In genomic region chr8:123849352-123849751, GRCm38 (mm10) we compare ENCODE assay signal across 25 mouse cellular contexts. TPM values are rescaled to one million over a fixed set of nuclear protein-coding genes. Genes with fewer than 3 reads are reported as not detected.
DNase-seq lines count a peak whose midpoint lies in the region; ATAC-seq and TF ChIP-seq lines count a peak whose summit lies in the region.
"Had no signal": no experiment of that assay in that cellular context is flagged by ENCODE, and none has a peak within 500 bp of the region (broad histone marks: within the 10 kb centered on the region; RNA-seq: fewer than 3 reads in every experiment).

No protein-coding gene starts in this region.

- peaks cover 16% of the 10 kb centered on the region for H3K36me3 ChIP-seq in E14TG2a.4 (ENCODE audit: insufficient read depth, low read length)
- H3K36me3 ChIP-seq: embryonic facial prominence, embryonic 13.5 days; hindbrain, embryonic 15.5 days had no signal

- peak overlapping the region; percentile 90 for H3K4me3 ChIP-seq in E14TG2a.4 (replicated peaks; ENCODE audit: low read length)
- no peak overlapping the region for H3K4me3 ChIP-seq in embryonic fibroblast, embryonic 13.5 days (ENCODE audit: insufficient read depth, low read length)
- H3K4me3 ChIP-seq: embryonic facial prominence, embryonic 13.5 days; forebrain, embryonic 13.5 days; gastrocnemius, adult 2 months; heart, embryonic 13.5 days; hindbrain, embryonic 15.5 days had no signal

- CTCF ChIA-PET in Patski (lab: Charles Lee), result no interaction called here

- H3K9me3 ChIP-seq in E14TG2a.4 (ENCODE audit: low read length), result no peaks in the 10 kb centered on the region
- H3K9me3 ChIP-seq: embryonic facial prominence, embryonic 13.5 days; forebrain, embryonic 13.5 days; heart, embryonic 13.5 days; hindbrain, embryonic 15.5 days had no signal

- TF ChIP-seq POLR2A in embryonic fibroblast, embryonic 13.5 days (IDR thresholded peaks at IDR 0.05; ENCODE audit: low read depth, low read length), result no peak

- peak; percentile 70 for DNase-seq in A20 (ENCODE audit: low read depth, low spot score)
- DNase-seq in Patski (ENCODE audit: low read depth, low spot score), result peak; percentile 7
- no peak for DNase-seq in embryo, embryonic 10.5 days (ENCODE audit: low spot score)
- DNase-seq in adrenal gland, adult 8-10 months, result no peak
- DNase-seq in gastrocnemius, adult 8-10 months (ENCODE audit: low spot score in 2 of 2), result no peak
- no peak for DNase-seq in urinary bladder, postnatal 4 days (ENCODE audit: low spot score in 2 of 2)
- DNase-seq: adrenal gland, postnatal 10 days; B cell, adult 2 months; cerebellum, adult 11 months; cerebellum, adult 8-10 months; cerebellum, postnatal 14 days; forebrain, postnatal 0 days; gastrocnemius, adult 2 months; gastrocnemius, postnatal 36 days; heart, adult 11 months; heart, postnatal 36 days; kidney, adult 9 months had no signal

- H3K27ac ChIP-seq in embryonic fibroblast, embryonic 13.5 days (ENCODE audit: insufficient read depth, low read length), result 0 out of 2 replicates have a peak overlapping the region, but pooled peaks have one; percentile 8
- H3K27ac ChIP-seq: embryonic facial prominence, embryonic 13.5 days; forebrain, embryonic 13.5 days; gastrocnemius, adult 2 months; heart, embryonic 13.5 days; hindbrain, embryonic 15.5 days had no signal

- no peak for ATAC-seq in Patski
- ATAC-seq: forebrain, embryonic 13.5 days; forebrain, postnatal 0 days; intestine, postnatal 0 days had no signal

- peaks cover 58% of the 10 kb centered on the region for H3K4me1 ChIP-seq in E14TG2a.4 (replicated peaks; ENCODE audit: low read depth, low read length)
- H3K4me1 ChIP-seq in embryonic fibroblast, embryonic 13.5 days (ENCODE audit: control insufficient read depth, insufficient read depth, low read length), result 0 out of 2 replicates have a peak, but pooled peaks cover 3% of the 10 kb centered on the region
- H3K4me1 ChIP-seq: embryonic facial prominence, embryonic 13.5 days; forebrain, embryonic 13.5 days; heart, embryonic 13.5 days; hindbrain, embryonic 15.5 days had no signal

- POLR2A ChIA-PET in Patski (lab: Charles Lee), result interaction anchor here (0.6 kb wide), 1 partner anchor 1097 kb away, joined by 3 read pairs; no protein-coding TSS in a partner anchor

- TF ChIP-seq CTCF in E14TG2a.4 (conservative IDR thresholded peaks at IDR 0.05; ENCODE audit: low read length) (no peak), Patski (IDR thresholded peaks at IDR 0.05) (no peak)
- TF ChIP-seq CTCF in embryonic fibroblast, embryonic 13.5 days (IDR thresholded peaks at IDR 0.05; ENCODE audit: borderline replicate concordance, insufficient read depth, low read length), result no peak

- in situ Hi-C loops in Patski (cut with MboI; ENCODE audit: low pct_unique_long_range_greater_than_20kb), result no loop called here

- H3K27me3 ChIP-seq in E14TG2a.4 (ENCODE audit: insufficient read depth, low read length) (no peaks in the 10 kb centered on the region), Patski (no peaks in the 10 kb centered on the region)
- H3K27me3 ChIP-seq: embryonic facial prominence, embryonic 13.5 days; forebrain, embryonic 13.5 days; heart, embryonic 13.5 days; hindbrain, embryonic 15.5 days had no signal

RNA-seq across cellular contexts. Expression of gene Ccsap, which starts 10.7 kb away (rescaled TPM):
- polyA plus RNA-seq in Patski (2021), result 4.9 TPM
- 2.9 and 4.4 TPM in 2 replicates for polyA plus RNA-seq in embryonic fibroblast, embryonic 13.5 days (2011; ENCODE audit: insufficient read length, low read depth, missing spikeins)
- 1 to 10 TPM; 2.2 to 3.3 (median 2.3) TPM for total RNA-seq in adrenal gland, adult 8-10 months (2022)
- under 1 TPM; 0.22 to 0.51 (median 0.28) TPM for total RNA-seq in gastrocnemius, adult 8-10 months (2022)

RNA-seq across cellular contexts. Expression of gene Rab4a, which starts 43.6 kb away (rescaled TPM):
- polyA plus RNA-seq in Patski (2021), result 34.1 TPM
- polyA plus RNA-seq in embryonic fibroblast, embryonic 13.5 days (2011; ENCODE audit: insufficient read length, low read depth, missing spikeins), result 22.0 and 26.1 TPM in 2 replicates
- total RNA-seq in adrenal gland, adult 8-10 months (2022), result 10 to 100 TPM; 24.3 to 40.6 (median 34.0) TPM
- 10 to 100 TPM; 13.3 to 17.1 (median 15.3) TPM for total RNA-seq in gastrocnemius, adult 8-10 months (2022)

RNA-seq across cellular contexts. Expression of gene Acta1, which starts 45.2 kb away (rescaled TPM):
- 0.12 TPM for polyA plus RNA-seq in Patski (2021)
- 25.9 and 159 TPM in 2 replicates for polyA plus RNA-seq in embryonic fibroblast, embryonic 13.5 days (2011; ENCODE audit: insufficient read length, low read depth, missing spikeins)
- 1 to 10 TPM in 2 of 4 experiments, under 1 TPM in 2; 0.17 to 4.4 (median 0.80) TPM for total RNA-seq in adrenal gland, adult 8-10 months (2022)
- total RNA-seq in gastrocnemius, adult 8-10 months (2022), result over 10,000 TPM; 41,837 to 48,547 (median 43,671) TPM
- total RNA-seq: common myeloid progenitor, adult 5-6 weeks had no signal

Comparison
In these comparisons a context has a peak if more than half of its experiments do, and no peak if none do; other contexts are left out.
1. DNase-seq: peak in A20 (single experiment) and Patski (single experiment); none in embryo, embryonic 10.5 days (single experiment), adrenal gland, adult 8-10 months (single experiment), gastrocnemius, adult 8-10 months (0 of 2) and urinary bladder, postnatal 4 days (0 of 2).
2. RNA of gene Acta1, which starts 45.2 kb away (total RNA-seq): 41,837 to 48,547 TPM in gastrocnemius, adult 8-10 months; 0.17 to 4.4 TPM in adrenal gland, adult 8-10 months; every median in the first group is over 1,000 times any median in the second.